Mouse (Mus musculus) gastrocnemius, adult 18-20 months (tissue): ENCODE data around the gene Arid4a. TPM values are rescaled to one million over a fixed set of nuclear protein-coding genes. Genes with fewer than 3 reads are reported as not detected.
"Not testable (repeated sequence)": the region's sequence is repeated elsewhere in the genome, so short reads cannot be mapped to it uniquely, and the experiment has no call there.

ENCODE experiments used
- DNase-seq: peaks from one replicate; pipeline ENCODE4 v3.0.0; 2021; ENCODE audit warnings: low spot score
- total RNA-seq, 2 experiments: library from RNA; stranded (reverse); gene quantifications; 2 replicates each; pipeline ENCODE4 v1.2.3; 2021

Arid4a gene
- total RNA-seq, 2 experiments from 2014 or later, result 8.9 to 9.0 TPM

DNA sequence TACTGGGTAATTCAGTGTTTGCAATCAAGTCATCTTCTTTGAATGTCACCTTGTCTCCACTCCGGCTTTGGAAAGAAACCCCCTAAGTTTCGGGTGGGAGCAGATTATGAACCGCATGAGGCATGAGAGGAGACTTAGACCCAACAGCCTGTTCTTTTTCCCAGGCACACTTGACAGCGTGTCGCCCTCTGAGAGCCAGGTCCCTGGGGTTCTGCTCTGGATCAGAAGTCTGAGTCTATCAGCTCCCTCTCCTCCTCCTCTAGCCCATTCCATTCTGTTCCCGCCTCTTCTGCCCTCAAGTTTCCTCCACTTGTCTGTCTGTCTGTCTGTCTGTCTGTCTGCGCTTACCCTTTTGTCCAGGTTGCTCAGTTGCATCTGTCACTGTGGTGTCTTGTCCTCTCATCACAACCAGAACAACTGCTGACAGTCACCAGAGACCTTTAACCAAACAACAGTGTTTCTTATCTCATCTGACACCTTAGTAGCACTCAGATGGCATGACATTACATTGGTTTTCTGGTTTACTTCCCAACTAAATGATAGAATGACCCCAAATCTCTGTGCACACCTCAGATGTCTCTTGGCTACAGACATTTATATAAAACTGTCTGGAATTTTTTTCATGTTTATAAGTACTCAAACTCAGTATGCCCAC is 36.7 kb downstream of the Arid4a start:
- no peak for DNase-seq

- DNase-seq, result no peak
Measured at GRCm38 (mm10) chr12:71053031-71053430, 37.2 kb downstream of the Arid4a start.

DNA sequence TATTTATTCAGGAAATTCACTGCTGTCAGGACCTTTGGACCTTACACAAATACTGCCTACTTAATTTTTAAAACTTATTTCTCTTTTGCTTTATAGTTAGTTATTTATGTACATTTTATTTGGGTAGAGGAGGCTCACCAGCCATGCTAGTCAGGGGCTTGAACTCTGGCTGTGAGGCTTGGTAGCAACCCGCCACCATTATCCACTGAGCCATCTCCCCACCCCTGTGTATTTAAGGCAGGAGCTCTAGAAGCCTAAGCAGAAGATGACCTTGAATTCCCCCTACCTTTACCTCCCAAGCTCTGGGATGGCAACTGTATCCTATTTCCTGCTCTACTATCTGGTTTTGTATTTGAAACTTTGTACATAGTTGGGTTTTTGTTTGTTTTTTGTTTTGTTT is 37.7 kb downstream of the Arid4a start:
- DNase-seq, result no peak

DNA sequence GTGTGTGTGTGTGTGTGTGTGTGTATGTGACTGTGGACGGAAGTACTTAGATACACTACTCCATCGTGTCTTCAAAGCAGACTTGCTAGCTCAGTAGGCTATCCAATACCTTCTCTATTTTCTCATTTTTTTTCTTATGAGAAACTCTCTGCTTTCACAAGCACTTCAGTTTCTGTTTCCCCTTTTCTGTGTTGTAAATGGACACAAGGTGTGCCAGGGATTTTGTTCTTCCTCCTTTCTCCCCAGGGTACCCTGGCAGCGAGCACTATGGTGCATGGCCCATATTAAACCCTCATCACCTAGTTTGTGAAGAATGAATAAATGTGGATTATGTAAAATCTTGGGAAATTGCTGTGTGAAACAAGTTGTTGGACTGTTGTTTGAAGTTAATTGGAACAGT is 39.7 kb downstream of the Arid4a start:
- no peak for DNase-seq

- DNase-seq, result no peak
Measured at GRCm38 (mm10) chr12:71059741-71060140, 44.0 kb downstream of the Arid4a start.

DNA sequence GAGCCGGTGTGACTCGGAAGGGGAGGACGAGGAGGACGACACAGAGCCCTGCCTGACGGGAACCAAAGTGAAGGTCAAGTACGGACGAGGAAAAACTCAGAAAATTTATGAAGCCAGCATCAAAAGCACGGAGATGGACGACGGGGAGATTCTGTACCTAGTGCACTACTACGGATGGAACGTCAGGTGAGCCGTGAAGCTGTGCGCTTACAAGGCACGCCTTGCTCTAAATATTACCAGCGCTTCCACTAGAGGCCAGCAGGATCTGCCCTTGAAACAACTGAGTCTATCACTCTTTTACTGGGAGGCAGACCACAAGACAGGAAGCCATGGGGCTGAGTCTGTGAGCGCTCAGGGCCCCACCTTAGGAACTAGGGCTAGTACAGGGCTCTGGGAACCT is 54.1 kb downstream of the Arid4a start:
- DNase-seq, result no peak

GRCm38 (mm10) chr12:71072048-71072447 is 56.3 kb downstream of the Arid4a start:
- DNase-seq, result no peak

- DNase-seq, result no peak
Measured at GRCm38 (mm10) chr12:71073113-71073730, 57.4 kb downstream of the Arid4a start.

- DNase-seq, result no peak
Measured at GRCm38 (mm10) chr12:71086331-71086730, 70.5 kb downstream of the Arid4a start.

- DNase-seq, result not testable (repeated sequence)
Measured at GRCm38 (mm10) chr12:71104275-71104674, 88.5 kb downstream of the Arid4a start.

GRCm38 (mm10) chr12:71107216-71107771 is 91.5 kb downstream of the Arid4a start:
- no peak for DNase-seq

DNA sequence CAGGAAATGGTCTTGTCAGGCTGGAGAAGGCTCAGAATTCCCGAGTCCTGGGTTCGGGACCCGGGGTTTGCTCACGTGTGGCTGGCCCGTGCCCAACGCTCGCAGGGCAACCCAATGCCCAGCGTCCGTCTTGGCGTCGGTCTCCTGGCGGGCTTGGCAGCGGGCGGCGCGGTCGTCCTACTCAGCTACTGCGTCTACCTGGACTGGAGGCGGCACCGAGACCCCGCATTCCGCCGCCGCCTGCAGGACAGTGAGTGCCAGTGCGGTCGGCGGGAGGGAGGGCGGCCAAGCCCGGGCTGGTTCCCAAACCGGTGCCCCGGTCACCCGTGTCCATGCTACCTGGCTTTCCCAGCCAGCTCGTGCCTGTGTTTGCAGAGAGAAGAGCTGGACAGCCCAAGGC is 95.5 kb downstream of the Arid4a start, which contains the start of gene Tomm20l:
Gene Tomm20l, plus strand, starts transcription at position 98 of the 400 bp plus-strand sequence.
- no peak for DNase-seq

DNA sequence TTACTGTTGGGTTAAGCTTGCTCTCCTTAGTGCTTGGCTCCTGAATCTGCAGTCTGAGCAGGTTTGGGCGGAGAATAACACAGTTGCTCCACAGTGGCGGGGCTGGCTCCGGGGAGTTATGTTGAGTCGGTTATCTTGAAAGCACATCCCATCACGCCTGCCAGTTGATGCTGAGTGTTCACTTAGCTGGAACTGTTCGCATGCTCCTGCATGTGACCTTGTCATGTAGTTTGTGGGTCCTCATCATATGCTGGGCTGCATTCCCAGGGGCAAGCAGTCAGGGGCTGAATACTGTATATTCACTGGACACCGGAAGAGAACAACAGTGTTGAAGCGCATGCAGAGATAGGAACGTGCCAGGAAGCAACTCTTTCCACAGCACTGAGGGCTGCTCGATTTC is 97.3 kb downstream of the Arid4a start:
- DNase-seq, result no peak

GRCm38 (mm10) chr12:71113675-71114288 is 98.0 kb downstream of the Arid4a start:
- no peak for DNase-seq

GRCm38 (mm10) chr12:71116411-71116810 is 100.6 kb downstream of the Arid4a start:
- DNase-seq, result no peak

DNA sequence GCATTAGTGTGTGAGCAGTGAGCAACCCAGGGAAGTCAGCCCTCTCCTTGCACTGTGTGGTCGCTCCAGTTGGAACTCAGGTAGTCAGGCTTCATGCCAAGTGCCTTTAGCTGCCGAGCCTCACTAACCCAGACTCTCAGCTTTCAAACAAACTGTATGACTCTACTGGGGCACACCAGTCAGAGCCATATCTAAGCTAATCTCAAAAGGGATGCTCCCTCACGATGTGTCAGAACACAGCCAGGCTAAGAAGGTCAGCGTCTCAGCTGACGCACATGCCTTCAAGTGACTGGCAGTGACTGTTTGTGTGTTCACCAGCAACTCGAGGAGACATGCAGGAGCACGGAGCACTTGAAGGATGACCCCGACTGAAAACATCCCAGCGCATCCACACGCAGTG is 106.9 kb downstream of the Arid4a start:
- DNase-seq, result no peak

DNA sequence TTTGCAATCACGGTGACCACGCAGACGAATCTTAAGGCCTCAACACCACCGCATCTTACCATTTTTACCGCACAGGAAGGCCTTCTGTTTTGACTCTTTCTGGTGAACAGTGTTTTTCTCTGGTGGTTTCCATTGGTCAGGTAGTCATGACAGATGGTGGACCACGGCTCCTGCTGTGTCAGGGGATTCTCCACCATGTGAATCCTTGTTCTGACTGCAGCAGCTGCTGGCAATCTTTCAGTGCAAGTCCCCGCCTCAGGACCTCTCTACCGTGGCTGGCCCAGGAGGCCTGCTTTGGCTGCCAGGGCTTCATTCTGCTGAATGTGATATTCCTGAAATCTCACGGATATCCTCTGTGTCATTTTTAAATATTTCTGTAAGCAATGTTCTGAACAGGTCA is 107.5 kb downstream of the Arid4a start:
- no peak for DNase-seq

GRCm38 (mm10) chr12:71135581-71135980 is 119.8 kb downstream of the Arid4a start:
- no peak for DNase-seq

DNA sequence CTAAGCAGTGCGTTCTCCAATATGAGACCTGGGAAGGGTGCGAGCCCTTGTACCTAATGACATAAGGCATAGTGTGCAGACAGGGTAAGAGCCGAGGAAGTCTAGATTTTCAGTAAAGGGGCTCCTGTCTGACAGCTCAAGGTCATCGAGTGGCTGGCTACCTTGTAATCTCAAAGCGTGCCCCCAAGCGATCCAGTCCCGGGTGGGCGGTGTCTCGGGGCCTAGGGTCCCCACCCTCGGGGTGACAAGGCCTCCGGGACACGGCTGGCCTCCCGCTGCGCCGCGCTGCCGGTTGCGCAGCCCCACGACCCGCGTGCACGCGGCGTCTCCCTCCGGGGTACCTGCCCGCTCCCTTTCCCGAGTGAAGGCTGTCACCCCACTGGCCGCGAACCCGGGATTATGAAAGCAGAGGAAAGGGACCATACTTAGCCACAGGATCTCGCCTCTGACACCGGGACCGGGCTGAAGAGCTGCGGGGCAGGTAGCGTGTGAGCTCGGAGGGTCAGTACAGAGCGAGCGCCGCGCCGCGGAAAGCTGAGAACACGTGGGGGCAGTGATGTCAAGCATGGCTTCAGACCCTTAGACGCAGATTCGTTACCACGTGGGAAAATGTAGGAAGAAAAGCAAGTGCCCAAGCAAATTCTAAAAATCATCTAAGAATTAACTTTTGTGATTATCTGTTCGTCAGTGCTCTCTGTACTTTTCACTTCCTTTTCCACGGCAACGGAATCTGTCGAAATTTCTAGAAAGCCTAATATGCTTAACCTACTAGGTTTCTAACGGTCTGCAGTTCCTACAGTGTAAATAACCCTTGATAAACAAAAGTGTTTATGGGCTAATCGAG is 120.6 kb downstream of the Arid4a start, which contains the start of the genes Timm9 and 2700049A03Rik:
Gene Timm9, minus strand, starts transcription at position 555 of the 844 bp plus-strand sequence.
Gene 2700049A03Rik, plus strand, starts transcription at position 719 of the 844 bp plus-strand sequence.
- DNase-seq, result peak; percentile 72

- peak; percentile 79 for DNase-seq
Measured at GRCm38 (mm10) chr12:71136974-71137491, 121.2 kb downstream of the Arid4a start.

DNA sequence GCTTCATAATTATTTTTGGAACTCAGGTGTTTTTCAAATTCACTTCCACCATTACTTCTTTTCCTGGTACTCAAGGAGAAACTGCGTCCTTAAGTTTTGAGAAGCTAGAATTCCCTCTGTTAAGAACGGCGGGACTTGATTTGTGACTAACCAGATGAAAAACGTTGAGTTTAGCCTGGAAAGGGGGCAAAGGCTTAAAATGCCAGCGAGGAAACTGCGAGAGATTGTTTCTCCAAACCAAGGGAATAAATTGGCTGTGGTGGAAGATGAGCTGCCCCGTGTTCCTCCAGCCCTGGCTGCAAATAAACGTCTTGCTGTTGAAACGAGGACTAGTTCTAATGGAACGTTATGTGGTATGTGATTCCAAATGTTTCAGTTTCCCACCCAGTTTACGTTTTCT is 121.9 kb downstream of the Arid4a start:
- DNase-seq, result no peak
